Mouse (Mus musculus): ENCODE measurements around the gene Cad.

The Cad gene

DNA sequence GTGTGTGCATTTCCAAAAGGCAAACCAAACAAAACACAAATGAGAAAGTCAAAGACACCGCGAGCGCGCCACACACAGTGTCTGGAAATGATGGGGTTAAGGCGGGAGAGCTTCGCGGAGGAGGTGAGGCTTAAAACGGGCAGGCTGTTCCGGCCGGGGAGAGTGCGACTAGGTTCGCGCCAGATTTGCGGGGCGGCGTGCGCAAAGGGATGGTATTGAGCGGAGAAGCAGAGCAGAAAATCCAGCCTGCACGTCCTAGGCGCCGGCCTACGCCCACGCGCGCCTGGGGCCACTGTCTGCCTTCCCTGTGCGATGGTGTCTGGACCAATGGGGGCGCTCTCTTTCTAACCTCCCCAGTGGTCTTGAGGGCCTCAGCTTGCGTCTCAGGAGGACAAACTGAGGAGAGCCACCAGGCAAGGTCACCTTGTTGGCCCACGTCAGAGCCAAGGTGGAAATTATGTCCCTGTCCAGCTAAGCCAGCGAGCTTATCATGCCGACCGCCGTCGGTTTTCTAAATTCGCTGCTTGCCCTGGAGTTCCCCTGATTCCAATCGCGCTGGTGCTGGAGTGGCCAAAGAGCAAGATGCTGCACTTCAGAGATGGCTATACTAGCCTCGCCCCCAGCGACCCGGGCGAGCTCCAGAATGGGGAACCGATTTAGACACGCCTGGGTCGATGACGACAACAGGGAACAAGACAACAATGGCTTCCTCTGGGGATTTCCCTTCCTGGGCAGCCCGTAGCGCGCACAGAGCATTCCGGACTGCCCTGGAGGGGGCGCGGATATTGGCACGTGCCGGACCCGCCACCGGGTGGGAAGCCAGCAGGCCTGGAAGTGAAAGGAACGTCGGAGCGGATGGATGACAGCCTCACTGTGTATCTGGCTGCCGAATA lies 40.5 kb downstream of the Cad start:
- in situ Hi-C loops (cut with MboI; ENCODE audit: unreplicated experiment in 2 of 2): no loop called here

DNA sequence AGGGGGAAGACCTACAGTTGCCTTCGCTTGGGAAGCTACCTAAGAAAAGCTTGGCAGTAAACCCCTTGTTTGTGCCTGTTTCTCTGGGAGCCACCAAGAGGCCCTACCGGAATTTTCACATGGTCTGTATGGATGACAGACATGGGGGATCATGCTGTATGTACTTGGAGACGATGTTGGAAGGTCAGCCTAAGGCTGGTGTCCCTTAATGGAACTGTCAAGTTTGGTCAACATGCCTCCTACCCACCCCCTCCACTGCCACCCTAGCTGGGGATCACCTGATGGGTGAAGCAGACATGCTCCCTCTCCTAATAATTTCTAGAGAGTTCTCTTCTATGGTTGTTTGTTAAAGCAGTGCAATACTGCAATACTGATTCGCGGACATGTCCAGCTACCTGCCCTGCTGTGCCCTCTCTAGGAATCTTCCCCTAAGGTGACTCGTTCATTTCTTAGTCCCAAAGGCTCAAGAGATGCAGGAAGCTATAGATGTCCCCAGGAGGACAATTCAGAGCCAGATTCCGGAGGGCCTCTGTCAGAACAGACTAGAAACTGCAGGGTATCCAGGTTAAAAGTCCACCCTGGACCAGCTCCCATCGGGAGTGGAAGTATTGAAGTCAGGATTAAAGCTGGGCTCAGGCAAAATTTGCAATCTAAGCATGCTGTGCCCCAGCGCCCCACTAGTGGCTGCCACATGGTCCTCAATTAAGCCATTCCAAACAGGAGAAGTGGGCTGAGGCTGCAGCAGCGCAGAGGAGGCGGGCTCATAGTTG lies 41.3 kb downstream of the Cad start:
- in situ Hi-C loops (cut with MboI; ENCODE audit: unreplicated experiment in 2 of 2): no loop called here

DNA sequence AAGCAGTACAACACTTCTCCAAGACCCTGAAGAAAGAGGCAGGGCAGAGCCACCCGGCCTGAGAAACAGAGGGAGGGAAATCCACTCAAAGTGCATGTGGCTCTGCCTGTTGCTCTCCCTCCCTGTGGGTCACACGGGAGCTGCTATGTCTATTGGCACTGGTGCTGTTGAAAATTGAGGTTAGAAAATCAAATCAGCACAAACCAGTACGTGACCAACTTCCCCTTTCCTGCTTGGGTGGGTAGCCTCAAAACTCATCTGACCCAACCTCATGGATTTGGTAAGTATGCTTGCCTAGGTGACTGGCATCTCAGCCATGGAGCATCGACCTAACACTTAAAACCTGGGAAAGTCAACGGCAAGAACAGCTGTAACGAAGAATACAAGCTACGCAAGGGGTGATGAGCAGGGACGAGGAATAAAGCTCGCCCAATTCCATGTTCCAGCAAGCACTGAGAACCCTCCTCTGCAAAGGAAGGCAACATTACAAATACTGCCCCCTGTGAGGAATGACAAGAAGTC lies 51.3 kb downstream of the Cad start, which contains the start of gene Dnajc5g:
Dnajc5g (plus strand) TSS at position 472 of the 522 bp plus-strand sequence.
- in situ Hi-C loops (cut with MboI; ENCODE audit: unreplicated experiment in 2 of 2): loop anchor here in 1 of 2 experiments (10.0 kb wide), 1 partner anchor 101 kb away; no protein-coding TSS in a partner anchor

DNA sequence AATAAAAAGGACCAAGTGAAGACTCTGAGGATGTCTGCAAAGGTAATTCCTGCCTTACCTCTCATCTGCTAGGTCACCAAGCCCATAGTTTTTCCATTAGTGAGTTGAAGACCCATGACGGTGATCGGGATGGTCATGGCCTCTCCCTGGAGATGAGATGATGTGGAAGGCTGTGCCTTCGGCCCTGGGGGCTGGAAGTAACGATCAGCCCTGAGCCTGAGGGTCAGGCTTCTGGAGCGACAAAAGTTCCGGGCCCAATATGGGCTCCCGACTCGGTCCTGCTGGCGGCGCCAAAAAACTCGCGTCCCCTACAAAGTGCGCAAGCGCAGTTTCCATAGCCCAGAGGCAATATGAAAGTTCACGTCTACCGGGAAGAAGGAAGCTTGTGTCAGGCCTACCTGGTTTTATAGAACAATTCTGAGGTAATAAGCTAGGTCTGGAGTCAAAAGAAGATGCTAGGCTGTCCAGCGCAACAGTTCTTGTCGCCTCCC lies 53.5 kb downstream of the Cad start, which contains the start of gene Slc30a3:
Slc30a3 (minus strand) TSS at position 238 of the 491 bp plus-strand sequence.
- in situ Hi-C loops (cut with MboI; ENCODE audit: unreplicated experiment in 2 of 2): loop anchor here in 1 of 2 experiments (10.0 kb wide), 1 partner anchor 103 kb away; no protein-coding TSS in a partner anchor

DNA sequence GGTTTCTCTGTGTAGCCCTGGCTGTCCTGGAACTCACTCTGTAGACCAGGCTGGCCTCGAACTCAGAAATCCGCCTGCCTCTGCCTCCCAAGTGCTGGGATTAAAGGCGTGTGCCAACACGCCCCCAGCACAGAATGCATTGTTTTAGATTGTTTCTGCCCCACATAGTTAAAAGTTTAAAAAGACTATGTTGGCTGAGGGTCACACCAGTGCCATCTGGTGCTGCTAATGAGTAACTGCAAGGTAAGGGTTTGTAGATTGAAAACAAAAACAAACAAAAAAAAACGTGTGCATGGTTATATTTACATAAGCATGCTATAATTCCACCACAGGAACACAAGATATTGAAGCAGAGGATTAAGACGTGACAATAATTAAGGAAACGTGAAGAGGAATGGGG lies 56.2 kb downstream of the Cad start:
- in situ Hi-C loops (cut with MboI; ENCODE audit: unreplicated experiment in 2 of 2): no loop called here

DNA sequence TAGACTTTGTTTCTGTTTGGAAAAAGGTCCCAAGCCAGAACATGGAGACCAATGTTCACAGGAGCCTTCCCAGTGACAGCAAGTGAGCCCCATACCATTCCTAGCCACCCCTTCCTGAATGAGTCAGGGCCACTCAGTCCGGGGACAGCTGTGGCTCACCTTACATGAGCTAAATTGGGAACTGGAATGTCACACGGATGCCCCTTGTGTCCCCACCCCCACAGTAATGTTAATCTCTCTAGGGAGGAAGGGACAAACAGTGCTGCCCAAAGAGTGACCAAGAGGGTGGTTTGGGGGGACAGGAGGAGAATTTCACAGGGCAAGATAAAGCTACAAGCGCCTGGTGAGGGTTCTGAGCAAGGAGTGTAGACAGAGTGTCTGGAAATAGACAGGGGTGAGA lies 61.8 kb downstream of the Cad start, which contains the start of gene Trim54:
Trim54 (plus strand) TSS at position 359 of the 400 bp plus-strand sequence.
- in situ Hi-C loops (cut with MboI; ENCODE audit: unreplicated experiment in 2 of 2): no loop called here

DNA sequence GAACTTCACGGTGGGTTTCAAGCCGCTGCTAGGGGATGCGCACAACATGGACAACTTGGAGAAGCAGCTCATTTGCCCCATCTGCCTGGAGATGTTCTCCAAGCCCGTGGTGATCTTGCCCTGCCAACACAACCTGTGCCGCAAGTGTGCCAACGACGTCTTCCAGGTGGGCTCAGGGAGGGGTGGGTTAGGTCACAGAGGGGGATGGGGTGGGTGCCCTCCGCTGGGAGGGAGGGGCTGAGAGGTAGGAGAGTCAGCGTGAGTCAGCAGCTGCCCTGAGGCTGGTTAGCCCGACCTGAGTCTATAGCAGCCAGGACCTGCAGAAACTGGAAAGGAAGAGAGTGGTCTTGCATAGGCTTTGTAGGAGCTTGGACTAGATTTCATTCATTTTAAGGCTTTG lies 62.3 kb downstream of the Cad start:
- in situ Hi-C loops (cut with MboI; ENCODE audit: unreplicated experiment in 2 of 2): no loop called here

DNA sequence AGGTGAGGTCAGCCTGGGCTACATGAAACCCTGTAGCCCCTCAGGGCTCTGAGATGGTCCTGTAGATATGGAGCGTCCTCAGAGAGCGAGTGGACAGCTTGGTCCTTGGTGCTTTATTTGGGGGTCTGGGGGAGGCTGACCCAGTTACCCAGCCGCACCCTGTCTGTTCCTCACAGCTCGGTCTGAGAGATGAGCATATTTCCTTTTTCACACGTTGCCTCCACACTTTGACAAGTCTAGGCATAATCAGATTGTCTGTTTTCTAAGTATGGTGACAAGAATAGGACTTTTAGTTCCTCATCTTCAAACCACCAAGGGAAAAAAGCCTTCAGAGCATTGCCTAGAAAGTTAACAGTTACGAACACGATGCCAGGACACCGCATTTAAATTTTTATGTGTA lies 66.5 kb downstream of the Cad start:
- in situ Hi-C loops (cut with MboI; ENCODE audit: unreplicated experiment in 2 of 2): no loop called here

DNA sequence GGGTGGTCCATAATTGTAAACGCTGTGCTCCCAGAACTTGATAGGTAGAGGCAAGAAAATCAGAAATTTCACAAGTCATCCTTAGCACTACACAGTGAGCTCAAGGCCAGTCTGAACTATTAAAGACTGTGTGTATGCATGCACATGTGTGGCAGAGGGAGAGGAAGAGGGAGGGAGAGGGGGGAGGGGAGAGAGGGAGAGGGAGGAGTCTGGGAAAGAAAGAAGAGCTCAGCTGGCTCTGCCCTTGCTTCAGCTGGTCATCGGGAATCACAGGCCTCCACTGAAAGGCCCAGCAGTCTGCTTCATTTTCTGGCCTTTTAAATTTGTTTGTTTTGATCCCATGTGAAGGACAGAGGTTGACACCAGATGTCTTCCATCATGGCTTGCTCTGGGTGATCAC lies 68.9 kb downstream of the Cad start:
- in situ Hi-C loops (cut with MboI; ENCODE audit: unreplicated experiment in 2 of 2): no loop called here

DNA sequence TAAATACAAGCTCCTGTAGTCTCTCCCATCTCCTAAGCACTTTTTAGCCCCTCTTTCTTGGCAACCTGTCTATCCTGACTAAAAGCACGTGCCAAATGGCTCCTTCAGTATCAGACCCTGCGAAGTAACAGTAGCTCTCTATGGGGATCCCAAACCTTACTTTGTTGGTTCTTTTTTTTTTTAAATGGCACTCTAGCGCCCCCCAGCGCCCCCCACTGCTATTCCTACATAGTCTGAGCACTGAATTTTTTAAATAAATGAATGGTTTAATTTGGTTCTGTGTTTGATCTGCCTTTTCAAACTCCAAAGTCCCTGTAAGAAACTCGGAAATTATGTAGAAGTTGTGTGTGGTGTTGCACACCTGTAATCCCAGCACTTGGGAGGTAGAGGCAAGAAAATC lies 71.5 kb downstream of the Cad start:
- in situ Hi-C loops (cut with MboI; ENCODE audit: unreplicated experiment in 2 of 2): no loop called here

All from v-Abl transformed pro-B cells (cell line).